Mouse (Mus musculus) cerebellum, postnatal 36 days (tissue): Measurements from ENCODE around the gene Tshr.

ENCODE experiments used
- DNase-seq, 2 experiments: peaks; one replicate each; pipeline ENCODE4 v3.0.0; 2021 to 2022; ENCODE audit warnings: mixed read lengths in 2 of 2

The Tshr gene

GRCm38 (mm10) chr12:91588670-91589541 is 204.5 kb downstream of the Tshr start:
- DNase-seq: peak; percentile 63 to 72

DNA sequence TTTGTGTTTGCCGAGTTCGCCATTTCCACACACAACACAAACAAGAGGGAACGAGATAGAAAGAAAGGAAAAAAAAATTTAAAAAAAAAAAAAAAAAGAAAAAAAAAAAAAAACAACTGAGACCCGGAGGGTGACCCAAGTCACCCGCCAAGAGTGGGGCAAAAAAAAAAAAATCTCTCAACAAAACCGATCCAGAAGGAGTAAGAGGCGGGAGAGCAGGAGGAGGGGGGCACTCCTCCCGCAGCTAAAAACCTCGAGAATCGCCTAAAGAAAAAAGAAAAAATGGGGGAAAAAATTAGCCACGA is 205.1 kb downstream of the Tshr start:
- DNase-seq: no peak

GRCm38 (mm10) chr12:91589847-91590690 is 205.7 kb downstream of the Tshr start, which contains the start of gene Gtf2a1:
Gtf2a1 (minus strand) TSS chr12:91590487.
- DNase-seq: peak; percentile 94 to 95

DNA sequence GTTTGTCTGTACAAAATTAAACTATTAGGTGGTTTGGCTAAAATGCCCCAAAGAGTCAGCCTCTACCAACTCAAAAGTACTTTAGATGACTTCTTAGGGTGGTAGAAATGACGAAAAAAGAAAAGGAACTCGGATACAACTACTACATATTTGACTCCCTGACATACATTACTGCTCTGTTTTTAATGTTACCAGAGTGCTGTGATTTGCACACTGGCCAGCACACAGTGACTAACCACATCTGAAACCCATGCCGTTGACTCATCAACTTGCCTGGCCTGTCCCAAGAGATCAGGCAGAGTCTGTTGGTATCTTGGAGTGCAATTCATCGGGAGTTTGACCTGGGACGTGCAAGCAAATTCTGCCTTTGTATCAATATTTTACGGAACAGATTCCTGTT is 206.4 kb downstream of the Tshr start:
- peak in 1 of 2 experiments; percentile 25 for DNase-seq

- DNase-seq: no peak
Observed at GRCm38 (mm10) chr12:91591191-91591590, 206.8 kb downstream of the Tshr start.

- no peak for DNase-seq
Observed at GRCm38 (mm10) chr12:91592128-91592527, 207.8 kb downstream of the Tshr start.
